Mouse (Mus musculus) small intestine, adult 2 months (tissue): ENCODE measurements at regions not wholly inside any gene's neighbourhood (a gene's known extent, or its start where the extent isn't known, plus 50 kb on each side); places are given as distances from the start of the nearest gene placed in this dataset.

ENCODE experiments used
- H3K27ac ChIP-seq: fragments of 200-500 bp; 2 replicates; pipeline ENCODE4 v1.5.1; 2012; ENCODE audit warnings: low read depth, low read length, control low read depth, inconsistent platforms; ENCODE audit not compliant: insufficient read depth
- H3K27me3 ChIP-seq: fragments of 200-500 bp; 2 replicates; pipeline ENCODE4 v1.6.1; 2012; ENCODE audit warnings: mild to moderate bottlenecking, moderate library complexity, low read length, inconsistent platforms; ENCODE audit not compliant: control insufficient read depth, insufficient read depth
- H3K36me3 ChIP-seq: fragments of 200-500 bp; 2 replicates; pipeline ENCODE4 v1.6.1; 2012; ENCODE audit warnings: mild to moderate bottlenecking, low read length, control low read depth, inconsistent platforms; ENCODE audit not compliant: control insufficient read depth, insufficient read depth
- H3K4me1 ChIP-seq: fragments of 200-500 bp; 2 replicates; pipeline ENCODE4 v1.6.1; 2012; ENCODE audit warnings: low read length, inconsistent platforms, mixed read lengths; ENCODE audit not compliant: control insufficient read depth, insufficient read depth, insufficient read length
- H3K4me3 ChIP-seq: fragments of 200-500 bp; 2 replicates; pipeline ENCODE4 v1.5.1; 2012; ENCODE audit warnings: low read depth, mild to moderate bottlenecking, control low read depth, inconsistent platforms, low read length, moderate library complexity
- CTCF ChIP-seq: fragments of 200-500 bp; IDR thresholded peaks from 2 replicates; pipeline ENCODE4 v1.5.1; 2012; ENCODE audit warnings: low read depth, mild to moderate bottlenecking, control low read depth, inconsistent platforms, low read length, moderate library complexity, mixed read lengths; ENCODE audit not compliant: insufficient replicate concordance, insufficient read length; ENCODE audit errors: extremely low read depth
- POLR2A ChIP-seq: fragments of 200-500 bp; IDR thresholded peaks from 2 replicates; pipeline ENCODE4 v1.6.1; 2012; ENCODE audit warnings: low read depth, mild to moderate bottlenecking, control low read depth, inconsistent platforms, low read length, moderate library complexity
- WGBS: fragments of 180-500 bp; shearing (Covaris S2); methylation state at CpG from one replicate; pipeline ENCODE4 v1.1.7; 2018; 5-methylcytosine and 5-hydroxymethylcytosine counted together

DNA sequence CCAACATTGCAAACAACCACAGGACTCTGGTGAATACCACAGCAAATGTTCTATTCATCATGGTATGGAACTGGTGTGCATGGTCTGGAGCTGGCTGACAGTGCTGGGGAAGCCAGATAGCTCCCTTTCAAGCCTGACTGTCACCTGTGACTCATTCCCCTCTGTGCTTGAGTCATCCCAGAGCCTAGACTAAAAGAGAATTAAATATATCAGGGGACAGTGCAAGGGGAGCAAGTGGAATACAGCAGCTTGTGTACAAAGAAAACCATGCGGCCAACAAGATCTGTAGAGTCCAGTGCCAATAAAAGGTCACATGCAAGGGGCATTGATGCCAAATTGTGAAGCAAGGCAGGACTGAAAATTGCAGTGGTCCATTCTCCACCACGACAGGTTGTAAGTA is 117.7 kb downstream of the Pah start:
- 75% methylated on average over 2 of the region's 2 CpGs for whole genome bisulfite sequencing

GRCm38 (mm10) chr10:87649091-87649490 is 127.5 kb downstream of the Pah start:
- 3% methylated on average over 1 of the region's 1 CpGs for WGBS

More for the DNA sequence above, 117.7 kb downstream of the Pah start:
- Histone ChIP-seq H3K36me3 (no peaks in the 10 kb centered on the region), H3K4me1 (no peaks in the 10 kb centered on the region), H3K27ac (no peak overlapping the region), H3K27me3 (no peaks in the 10 kb centered on the region), H3K4me3 (no peak overlapping the region)
- TF ChIP-seq CTCF (no peak), POLR2A (no peak)

DNA sequence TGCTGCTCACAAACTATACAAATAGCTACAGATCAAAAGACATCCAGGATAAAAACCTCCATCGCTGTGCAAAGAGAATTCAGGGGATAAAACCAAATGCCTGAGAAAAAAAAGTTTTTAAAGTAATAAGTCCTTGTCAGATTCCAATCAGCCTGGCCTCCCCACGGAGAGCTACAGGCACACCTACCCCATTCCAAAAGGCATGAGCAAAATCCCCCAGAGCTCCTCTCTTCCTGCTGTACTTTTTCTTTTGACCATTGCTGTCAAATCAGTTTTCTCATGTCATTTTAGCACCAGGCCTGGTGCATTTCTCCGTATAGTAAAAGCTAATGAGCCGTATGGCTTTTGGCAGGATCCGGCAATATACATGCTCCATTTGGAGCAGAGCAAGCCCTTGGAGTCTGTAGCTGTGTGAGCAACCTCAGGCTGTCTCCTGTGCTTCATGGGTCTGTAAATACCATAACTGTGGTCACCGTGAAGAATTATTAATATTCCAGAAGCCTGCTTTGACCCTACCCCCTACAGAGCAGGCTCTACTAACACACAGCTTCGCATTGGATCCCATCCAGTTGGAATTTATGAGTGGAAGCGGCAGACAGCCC is 130.6 kb downstream of the Pah start:
- H3K4me1 ChIP-seq, result no peaks in the 10 kb centered on the region
- TF ChIP-seq POLR2A (no peak), CTCF (no peak)
- H3K4me3 ChIP-seq, result no peak overlapping the region
- WGBS, result 83% methylated on average over 8 of the region's 8 CpGs
- no peaks in the 10 kb centered on the region for H3K27me3 ChIP-seq
- no peaks in the 10 kb centered on the region for H3K36me3 ChIP-seq
- no peak overlapping the region for H3K27ac ChIP-seq

More at GRCm38 (mm10) chr10:87649091-87649490, 127.5 kb downstream of the Pah start:
- Histone ChIP-seq H3K27me3 (no peaks in the 10 kb centered on the region), H3K4me3 (no peak overlapping the region), H3K4me1 (no peaks in the 10 kb centered on the region), H3K27ac (no peak overlapping the region), H3K36me3 (no peaks in the 10 kb centered on the region)
- TF ChIP-seq POLR2A (no peak), CTCF (no peak)

DNA sequence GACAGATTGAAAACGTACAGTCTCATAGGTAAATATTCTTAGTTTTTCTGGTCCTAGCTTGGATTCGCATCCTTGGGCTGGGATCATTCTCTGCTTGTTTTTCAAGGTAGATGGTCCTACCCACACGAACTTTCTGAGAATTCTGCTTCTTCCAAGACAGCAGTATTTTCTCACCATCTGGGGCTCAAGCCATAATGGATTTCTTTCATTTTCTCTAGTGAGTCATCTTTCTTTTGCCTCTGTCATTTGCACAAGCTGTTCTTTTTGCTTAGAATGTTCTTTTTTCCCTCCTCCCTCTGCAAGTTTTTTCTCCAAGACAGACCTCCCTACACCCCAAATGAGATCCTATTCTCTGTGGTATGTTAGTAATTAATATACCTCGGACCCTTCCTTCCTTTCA is 132.5 kb downstream of the Pah start:
- Histone ChIP-seq H3K27me3 (no peaks in the 10 kb centered on the region), H3K27ac (no peak overlapping the region), H3K36me3 (no peaks in the 10 kb centered on the region), H3K4me1 (no peaks in the 10 kb centered on the region), H3K4me3 (no peak overlapping the region)
- no peak for TF ChIP-seq CTCF
- no peak for TF ChIP-seq POLR2A
- WGBS, result 73% methylated on average over 4 of the region's 4 CpGs

GRCm38 (mm10) chr10:87666020-87666718 is 144.6 kb downstream of the Pah start:
- Histone ChIP-seq H3K36me3 (no peaks in the 10 kb centered on the region), H3K4me3 (no peak overlapping the region), H3K4me1 (no peaks in the 10 kb centered on the region), H3K27me3 (no peaks in the 10 kb centered on the region), H3K27ac (no peak overlapping the region)
- 78% methylated on average over 9 of the region's 9 CpGs for WGBS
- TF ChIP-seq CTCF, result no peak
- TF ChIP-seq POLR2A, result no peak

DNA sequence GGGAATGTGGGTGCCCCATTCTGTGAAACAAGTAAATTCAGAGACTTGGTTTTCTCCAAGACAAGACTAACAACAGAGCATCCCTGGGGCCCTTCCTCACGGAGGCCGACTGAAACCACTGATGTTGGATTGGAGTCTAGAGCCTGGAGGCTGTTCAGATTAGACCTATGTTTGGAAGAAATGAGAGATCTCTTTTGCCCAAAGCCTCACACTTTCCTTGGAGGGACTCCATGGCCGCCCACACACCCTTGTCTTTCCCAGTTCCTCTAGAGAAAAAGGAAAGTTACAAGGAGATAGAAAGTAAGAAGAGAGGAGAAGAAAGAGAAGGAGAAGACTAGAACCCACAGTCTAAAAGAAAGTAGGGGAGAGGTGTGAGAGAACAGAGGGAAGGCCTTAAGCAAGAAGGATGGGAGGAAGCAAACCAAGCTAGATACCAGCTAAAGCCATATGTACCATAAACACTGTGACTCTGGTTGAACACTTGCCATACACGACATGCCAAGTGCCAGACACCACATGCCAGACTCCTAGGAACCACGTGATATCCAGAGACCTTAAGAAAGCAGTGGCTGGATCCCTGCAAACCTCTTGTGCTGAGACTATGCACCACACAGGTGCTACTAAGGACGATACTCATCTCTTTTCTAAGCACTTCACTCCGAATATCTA is 145.3 kb downstream of the Pah start:
- 78% methylated on average over 7 of the region's 7 CpGs for WGBS
- H3K4me1 ChIP-seq, result no peaks in the 10 kb centered on the region
- H3K4me3 ChIP-seq, result no peak overlapping the region
- no peaks in the 10 kb centered on the region for H3K36me3 ChIP-seq
- TF ChIP-seq CTCF (no peak), POLR2A (no peak)
- no peaks in the 10 kb centered on the region for H3K27me3 ChIP-seq
- H3K27ac ChIP-seq, result no peak overlapping the region

- no peak for TF ChIP-seq POLR2A
- TF ChIP-seq CTCF, result no peak
- WGBS, result 77% methylated on average over 10 of the region's 10 CpGs
Measured at GRCm38 (mm10) chr10:87667651-87668140, 146.1 kb downstream of the Pah start.

More at GRCm38 (mm10) chr10:87667651-87668140, 146.1 kb downstream of the Pah start:
- Histone ChIP-seq H3K4me3 (no peak overlapping the region), H3K27me3 (no peaks in the 10 kb centered on the region), H3K36me3 (no peaks in the 10 kb centered on the region), H3K27ac (no peak overlapping the region), H3K4me1 (no peaks in the 10 kb centered on the region)
